8 mouse cellular contexts compared by ENCODE assay signal in the genomic region with DNA sequence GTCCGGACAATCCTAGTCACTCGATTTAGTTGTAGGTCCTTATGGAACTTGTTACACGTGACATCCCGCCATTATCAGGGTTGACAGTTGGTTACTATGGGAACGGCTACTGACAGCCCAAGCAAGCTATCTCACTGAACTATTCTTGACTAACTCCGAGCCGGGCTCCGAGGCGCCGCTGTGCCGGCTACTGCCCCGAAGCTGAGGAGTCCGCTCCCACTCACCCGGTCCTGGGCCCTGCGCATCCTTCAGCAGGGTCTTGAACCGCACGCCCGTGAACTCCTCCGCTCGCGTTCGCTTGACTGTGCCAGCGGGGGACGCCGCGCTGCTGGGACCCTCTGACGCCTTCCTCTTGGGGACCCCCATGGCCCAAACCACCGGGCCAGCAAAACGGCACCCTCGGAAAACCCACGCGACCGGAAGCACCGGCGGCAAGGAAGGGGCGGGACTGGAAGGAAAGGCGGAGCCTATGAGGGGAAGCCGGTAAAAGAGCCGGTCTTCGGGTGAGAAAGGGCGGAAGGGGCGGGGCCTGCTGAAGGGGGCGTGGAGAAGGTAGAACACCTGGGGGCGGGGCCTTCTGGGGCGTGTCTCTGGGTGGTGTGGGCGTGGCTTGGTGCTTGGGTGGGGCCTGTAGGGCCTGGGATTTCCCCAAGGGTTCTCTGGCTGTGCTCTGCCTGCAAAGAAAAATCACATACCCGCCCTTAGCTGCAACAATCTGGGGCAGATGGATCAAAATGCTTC. TPM values are rescaled to one million over a fixed set of nuclear protein-coding genes. Genes with fewer than 3 reads are reported as not detected.
DNase-seq lines count a peak whose midpoint lies in the region; ATAC-seq lines count a peak whose summit lies in the region.

Urb1 (minus strand) TSS at position 439 of the 741 bp plus-strand sequence.

- intact Hi-C loops in left cerebral cortex, postnatal 10 days (cut with DNase I), result no loop called here

- peak; percentile 100 for DNase-seq in adipocyte (ENCODE audit: low spot score)
- peak; percentile 95 for DNase-seq in embryo, embryonic 10 days (ENCODE audit: low spot score)
- peak; percentile 100 for DNase-seq in gastrocnemius, postnatal 10 days
- DNase-seq in left cerebral cortex, postnatal 10 days (ENCODE audit: extremely low spot score in 1 of 2, low spot score in 2 of 2), result peak; percentile 94 to 98
- peak; percentile 96 for DNase-seq in right cerebral cortex, postnatal 25 days
- DNase-seq in urinary bladder, postnatal 4 days (ENCODE audit: low spot score in 2 of 2), result peak; percentile 97 to 100

- ATAC-seq in inflammation-experienced regulatory T-cells, adult 6 months, result peak; percentile 96
- peak; percentile 94 for ATAC-seq in megakaryocyte-erythroid progenitor cell, adult 5-6 weeks (replicated peaks; ENCODE audit: low FRiP score, low TSS enrichment, poor library complexity, severe bottlenecking)

RNA-seq across cellular contexts. Expression of gene Urb1, which starts in this region (rescaled TPM):
- 1 to 10 TPM; 5.0 to 5.7 TPM for total RNA-seq in gastrocnemius, postnatal 10 days (2021)
- polyA plus RNA-seq in inflammation-experienced regulatory T-cells, adult 6 months (2017; shearing (Covaris generic)), result 1 to 10 TPM; 3.0 to 6.2 (median 4.3) TPM
- 10 to 100 TPM; 16.1 to 17.6 TPM for total RNA-seq in left cerebral cortex, postnatal 10 days (2021)
- 20.9 and 41.3 TPM in 2 replicates for total RNA-seq in megakaryocyte-erythroid progenitor cell, adult 5-6 weeks (2014; fragmentation: Nextera tagmentation)
- total RNA-seq in megakaryocyte-erythroid progenitor cell, adult 5-6 weeks (2017), result 16.0 and 26.4 TPM in 2 replicates

Comparison
In these comparisons a context has a peak if more than half of its experiments do, and no peak if none do; other contexts are left out.
1. Peak in every context shown above with its lines: DNase-seq and ATAC-seq.